Mouse (Mus musculus): Measurements from ENCODE around the gene Olfr149. TPM values are rescaled to one million over a fixed set of nuclear protein-coding genes. Genes with fewer than 3 reads are reported as not detected.
A peak's percentile ranks its signal among the peaks of the same experiment; 100 is the strongest.
"Not testable (repeated sequence)": the region's sequence is repeated elsewhere in the genome, so short reads cannot be mapped to it uniquely, and the experiment has no call there.

The Olfr149 gene
- polyA plus RNA-seq (2012; rRNA removed): not detected in 2 replicates

- TF ChIP-seq CTCF (conservative IDR thresholded peaks at IDR 0.05; ENCODE audit: insufficient read depth, insufficient read length, low read depth, low read length): no peak
- no peak for TF ChIP-seq POLR2A (IDR thresholded peaks at IDR 0.05; ENCODE audit: low read depth, low read length)
- Histone ChIP-seq H3K4me3 (ENCODE audit: insufficient read depth, low read depth, low read length) (no peak within 1 kb of the TSS), H3K27me3 (replicated peaks; ENCODE audit: control insufficient read depth, insufficient read depth, low read length) (no peaks in the 10 kb centered on the region), H3K4me1 (ENCODE audit: control insufficient read depth, insufficient read depth, low read length) (no peaks in the 10 kb centered on the region), H3K27ac (ENCODE audit: insufficient read depth, low read depth, low read length) (no peak within 1 kb of the TSS), H3K36me3 (ENCODE audit: control insufficient read depth, insufficient read depth, low read length) (no peaks in the 10 kb centered on the region)
- DNase-seq: no peak
These were observed at the start of gene Olfr149 for GRCm38 (mm10) chr9:39707017-39707416. Gene Olfr149, minus strand, starts transcription at chr9:39707117.

GRCm38 (mm10) chr9:39746428-39746827, 39.5 kb upstream of the Olfr149 start:
- DNase-seq: no peak
- Histone ChIP-seq H3K27ac (ENCODE audit: insufficient read depth, low read depth, low read length) (no peak overlapping the region), H3K4me1 (ENCODE audit: control insufficient read depth, insufficient read depth, low read length) (no peaks in the 10 kb centered on the region), H3K4me3 (ENCODE audit: insufficient read depth, low read depth, low read length) (no peak overlapping the region), H3K36me3 (ENCODE audit: control insufficient read depth, insufficient read depth, low read length) (no peaks in the 10 kb centered on the region), H3K27me3 (replicated peaks; ENCODE audit: control insufficient read depth, insufficient read depth, low read length) (no peaks in the 10 kb centered on the region)
- WGBS: 93% methylated on average over 1 of the region's 1 CpGs
- TF ChIP-seq POLR2A (IDR thresholded peaks at IDR 0.05; ENCODE audit: low read depth, low read length) (no peak), CTCF (conservative IDR thresholded peaks at IDR 0.05; ENCODE audit: insufficient read depth, insufficient read length, low read depth, low read length) (no peak)

- no peaks in the 10 kb centered on the region for H3K4me1 ChIP-seq (ENCODE audit: control insufficient read depth, insufficient read depth, low read length)
- no peak within 1 kb of the TSS for H3K27ac ChIP-seq (ENCODE audit: insufficient read depth, low read depth, low read length)
- no peak for TF ChIP-seq POLR2A (IDR thresholded peaks at IDR 0.05; ENCODE audit: low read depth, low read length)
- no peak for TF ChIP-seq CTCF (conservative IDR thresholded peaks at IDR 0.05; ENCODE audit: insufficient read depth, insufficient read length, low read depth, low read length)
- no peaks in the 10 kb centered on the region for H3K27me3 ChIP-seq (replicated peaks; ENCODE audit: control insufficient read depth, insufficient read depth, low read length)
- no peaks in the 10 kb centered on the region for H3K36me3 ChIP-seq (ENCODE audit: control insufficient read depth, insufficient read depth, low read length)
- DNase-seq: no peak
- H3K4me3 ChIP-seq (ENCODE audit: insufficient read depth, low read depth, low read length): no peak within 1 kb of the TSS
These were observed 39.0 kb upstream of the Olfr149 start, which contains the start of gene Olfr967 for GRCm38 (mm10) chr9:39745949-39746348. Gene Olfr967, plus strand, starts transcription at chr9:39746249.

- TF ChIP-seq POLR2A (IDR thresholded peaks at IDR 0.05; ENCODE audit: low read depth, low read length) (no peak), CTCF (conservative IDR thresholded peaks at IDR 0.05; ENCODE audit: insufficient read depth, insufficient read length, low read depth, low read length) (no peak)
- 81% methylated on average over 1 of the region's 1 CpGs for WGBS
- no peaks in the 10 kb centered on the region for H3K36me3 ChIP-seq (ENCODE audit: control insufficient read depth, insufficient read depth, low read length)
- H3K27ac ChIP-seq (ENCODE audit: insufficient read depth, low read depth, low read length): no peak overlapping the region
- no peaks in the 10 kb centered on the region for H3K4me1 ChIP-seq (ENCODE audit: control insufficient read depth, insufficient read depth, low read length)
- no peaks in the 10 kb centered on the region for H3K27me3 ChIP-seq (replicated peaks; ENCODE audit: control insufficient read depth, insufficient read depth, low read length)
- H3K4me3 ChIP-seq (ENCODE audit: insufficient read depth, low read depth, low read length): no peak overlapping the region
- DNase-seq: no peak
These were observed 33.8 kb upstream of the Olfr149 start for GRCm38 (mm10) chr9:39740741-39741140.

- no peaks in the 10 kb centered on the region for H3K36me3 ChIP-seq (ENCODE audit: control insufficient read depth, insufficient read depth, low read length)
- no peak for DNase-seq
These were observed 23.8 kb upstream of the Olfr149 start, which contains the start of gene Olfr150 for GRCm38 (mm10) chr9:39730678-39731077. Gene Olfr150, plus strand, starts transcription at chr9:39730978.

GRCm38 (mm10) chr9:39711053-39711452, 4.1 kb upstream of the Olfr149 start, which contains the start of gene Olfr965:
Gene Olfr965, plus strand, starts transcription at chr9:39711353.
- H3K27ac ChIP-seq (ENCODE audit: insufficient read depth, low read depth, low read length): no peak within 1 kb of the TSS

More at GRCm38 (mm10) chr9:39730678-39731077, 23.8 kb upstream of the Olfr149 start, which contains the start of gene Olfr150:
- no peak within 1 kb of the TSS for H3K4me3 ChIP-seq (ENCODE audit: insufficient read depth, low read depth, low read length)
- TF ChIP-seq CTCF (conservative IDR thresholded peaks at IDR 0.05; ENCODE audit: insufficient read depth, insufficient read length, low read depth, low read length): no peak
- TF ChIP-seq POLR2A (IDR thresholded peaks at IDR 0.05; ENCODE audit: low read depth, low read length): no peak
- H3K4me1 ChIP-seq (ENCODE audit: control insufficient read depth, insufficient read depth, low read length): no peaks in the 10 kb centered on the region
- H3K27me3 ChIP-seq (replicated peaks; ENCODE audit: control insufficient read depth, insufficient read depth, low read length): no peaks in the 10 kb centered on the region
- no peak within 1 kb of the TSS for H3K27ac ChIP-seq (ENCODE audit: insufficient read depth, low read depth, low read length)

GRCm38 (mm10) chr9:39708958-39709357, 2.0 kb upstream of the Olfr149 start:
- WGBS: 32% methylated on average over 3 of the region's 3 CpGs
- H3K36me3 ChIP-seq (ENCODE audit: control insufficient read depth, insufficient read depth, low read length): no peaks in the 10 kb centered on the region
- DNase-seq: peak; percentile 19
- H3K4me3 ChIP-seq (ENCODE audit: insufficient read depth, low read depth, low read length): no peak overlapping the region
- TF ChIP-seq CTCF (conservative IDR thresholded peaks at IDR 0.05; ENCODE audit: insufficient read depth, insufficient read length, low read depth, low read length) (no peak), POLR2A (IDR thresholded peaks at IDR 0.05; ENCODE audit: low read depth, low read length) (no peak)
- H3K4me1 ChIP-seq (ENCODE audit: control insufficient read depth, insufficient read depth, low read length): no peaks in the 10 kb centered on the region
- no peak overlapping the region for H3K27ac ChIP-seq (ENCODE audit: insufficient read depth, low read depth, low read length)
- no peaks in the 10 kb centered on the region for H3K27me3 ChIP-seq (replicated peaks; ENCODE audit: control insufficient read depth, insufficient read depth, low read length)

More at GRCm38 (mm10) chr9:39711053-39711452, 4.1 kb upstream of the Olfr149 start, which contains the start of gene Olfr965:
- DNase-seq: no peak
- Histone ChIP-seq H3K27me3 (replicated peaks; ENCODE audit: control insufficient read depth, insufficient read depth, low read length) (no peaks in the 10 kb centered on the region), H3K4me1 (ENCODE audit: control insufficient read depth, insufficient read depth, low read length) (no peaks in the 10 kb centered on the region), H3K4me3 (ENCODE audit: insufficient read depth, low read depth, low read length) (no peak within 1 kb of the TSS), H3K36me3 (ENCODE audit: control insufficient read depth, insufficient read depth, low read length) (no peaks in the 10 kb centered on the region)
- TF ChIP-seq CTCF (conservative IDR thresholded peaks at IDR 0.05; ENCODE audit: insufficient read depth, insufficient read length, low read depth, low read length): no peak

GRCm38 (mm10) chr9:39701123-39701522, 5.8 kb downstream of the Olfr149 start:
- H3K4me1 ChIP-seq (ENCODE audit: control insufficient read depth, insufficient read depth, low read length); H3K27ac ChIP-seq (ENCODE audit: insufficient read depth, low read depth, low read length); H3K4me3 ChIP-seq (ENCODE audit: insufficient read depth, low read depth, low read length); DNase-seq; H3K27me3 ChIP-seq (replicated peaks; ENCODE audit: control insufficient read depth, insufficient read depth, low read length); H3K36me3 ChIP-seq (ENCODE audit: control insufficient read depth, insufficient read depth, low read length): not testable (repeated sequence)
- 76% methylated on average over 8 of the region's 8 CpGs for WGBS

Data from kidney, adult 2 months (tissue).